Mouse (Mus musculus): ENCODE data around the gene Ifitm1. TPM values are rescaled to one million over a fixed set of nuclear protein-coding genes. Genes with fewer than 3 reads are reported as not detected.

Gene Ifitm1
- polyA plus RNA-seq, 1 experiment from 2014 or later = 15.2 TPM

GRCm38 (mm10) chr7:140946980-140947379 is 20.0 kb upstream of the Ifitm1 start:
- 21% methylated on average over 7 of the region's 7 CpGs for WGBS (ENCODE audit: insufficient replicate concordance)
- H3K4me3 ChIP-seq (ENCODE audit: low read depth, low read length) = no peak overlapping the region
- H3K27me3 ChIP-seq (ENCODE audit: control insufficient read depth, insufficient read depth, low read depth, low read length) = no peaks in the 10 kb centered on the region
- no peaks in the 10 kb centered on the region for H3K36me3 ChIP-seq (ENCODE audit: control insufficient read depth, insufficient read depth)
- H3K27ac ChIP-seq (ENCODE audit: low read length) = no peak overlapping the region
- peaks cover 5% of the 10 kb centered on the region for H3K4me1 ChIP-seq (ENCODE audit: control insufficient read depth, low read depth, low read length)
- H3K9ac ChIP-seq (ENCODE audit: low read depth, low read length) = no peak overlapping the region
- ATAC-seq (ENCODE audit: low read depth) = peak; percentile 30
- no peaks in the 10 kb centered on the region for H3K9me3 ChIP-seq (replicated peaks; ENCODE audit: control insufficient read depth, low read length)
- H3K4me2 ChIP-seq (ENCODE audit: low read depth, low read length) = no peak overlapping the region

- peak; percentile 42 for ATAC-seq (ENCODE audit: low read depth)
- Histone ChIP-seq H3K36me3 (ENCODE audit: control insufficient read depth, insufficient read depth) (no peaks in the 10 kb centered on the region), H3K9ac (ENCODE audit: low read depth, low read length) (no peak overlapping the region), H3K4me1 (ENCODE audit: control insufficient read depth, low read depth, low read length) (no peaks in the 10 kb centered on the region; the same call in none of the 2 replicates), H3K27ac (ENCODE audit: low read length) (no peak overlapping the region; the same call in 1 of the 2 replicates), H3K9me3 (replicated peaks; ENCODE audit: control insufficient read depth, low read length) (no peaks in the 10 kb centered on the region), H3K4me2 (ENCODE audit: low read depth, low read length) (no peak overlapping the region), H3K27me3 (ENCODE audit: control insufficient read depth, insufficient read depth, low read depth, low read length) (no peaks in the 10 kb centered on the region), H3K4me3 (ENCODE audit: low read depth, low read length) (no peak overlapping the region)
- 26% methylated on average over 8 of the region's 8 CpGs for WGBS (ENCODE audit: insufficient replicate concordance)
Observed at GRCm38 (mm10) chr7:140948161-140948560, 18.9 kb upstream of the Ifitm1 start.

GRCm38 (mm10) chr7:140949255-140949654 is 17.8 kb upstream of the Ifitm1 start:
- Histone ChIP-seq H3K27me3 (ENCODE audit: control insufficient read depth, insufficient read depth, low read depth, low read length) (no peaks in the 10 kb centered on the region), H3K9ac (ENCODE audit: low read depth, low read length) (no peak overlapping the region), H3K36me3 (ENCODE audit: control insufficient read depth, insufficient read depth) (no peaks in the 10 kb centered on the region), H3K4me1 (ENCODE audit: control insufficient read depth, low read depth, low read length) (peaks cover 8% of the 10 kb centered on the region), H3K9me3 (replicated peaks; ENCODE audit: control insufficient read depth, low read length) (no peaks in the 10 kb centered on the region), H3K4me2 (ENCODE audit: low read depth, low read length) (no peak overlapping the region), H3K27ac (ENCODE audit: low read length) (no peak overlapping the region), H3K4me3 (ENCODE audit: low read depth, low read length) (no peak overlapping the region)
- ATAC-seq (ENCODE audit: low read depth) = no peak
- 60% methylated on average over 6 of the region's 6 CpGs for WGBS (ENCODE audit: insufficient replicate concordance)

GRCm38 (mm10) chr7:140949824-140950530 is 17.0 kb upstream of the Ifitm1 start, which contains the start of gene Ifitm5:
Gene Ifitm5 (minus strand): TSS chr7:140950291.
- Histone ChIP-seq H3K27me3 (ENCODE audit: control insufficient read depth, insufficient read depth, low read depth, low read length) (no peaks in the 10 kb centered on the region), H3K9me3 (replicated peaks; ENCODE audit: control insufficient read depth, low read length) (no peaks in the 10 kb centered on the region), H3K4me1 (ENCODE audit: control insufficient read depth, low read depth, low read length) (peaks cover 8% of the 10 kb centered on the region), H3K4me3 (ENCODE audit: low read depth, low read length) (no peak within 1 kb of the TSS), H3K9ac (ENCODE audit: low read depth, low read length) (no peak within 1 kb of the TSS), H3K36me3 (ENCODE audit: control insufficient read depth, insufficient read depth) (no peaks in the 10 kb centered on the region), H3K27ac (ENCODE audit: low read length) (no peak within 1 kb of the TSS), H3K4me2 (ENCODE audit: low read depth, low read length) (no peak within 1 kb of the TSS)
- no peak for ATAC-seq (ENCODE audit: low read depth)
- WGBS (ENCODE audit: insufficient replicate concordance) = 66% methylated on average over 16 of the region's 16 CpGs

GRCm38 (mm10) chr7:140951051-140951450 is 16.0 kb upstream of the Ifitm1 start:
- no peaks in the 10 kb centered on the region for H3K27me3 ChIP-seq (ENCODE audit: control insufficient read depth, insufficient read depth, low read depth, low read length)
- H3K9ac ChIP-seq (ENCODE audit: low read depth, low read length) = no peak overlapping the region
- no peaks in the 10 kb centered on the region for H3K36me3 ChIP-seq (ENCODE audit: control insufficient read depth, insufficient read depth)
- ATAC-seq (ENCODE audit: low read depth) = no peak
- WGBS (ENCODE audit: insufficient replicate concordance) = 55% methylated on average over 8 of the region's 8 CpGs
- no peaks in the 10 kb centered on the region for H3K9me3 ChIP-seq (replicated peaks; ENCODE audit: control insufficient read depth, low read length)
- H3K4me2 ChIP-seq (ENCODE audit: low read depth, low read length) = no peak overlapping the region
- no peak overlapping the region for H3K4me3 ChIP-seq (ENCODE audit: low read depth, low read length)
- no peak overlapping the region for H3K27ac ChIP-seq (ENCODE audit: low read length)
- H3K4me1 ChIP-seq (ENCODE audit: control insufficient read depth, low read depth, low read length) = peaks cover 10% of the 10 kb centered on the region

- Histone ChIP-seq H3K27me3 (ENCODE audit: control insufficient read depth, insufficient read depth, low read depth, low read length) (no peaks in the 10 kb centered on the region), H3K27ac (ENCODE audit: low read length) (no peak overlapping the region), H3K9ac (ENCODE audit: low read depth, low read length) (no peak overlapping the region), H3K36me3 (ENCODE audit: control insufficient read depth, insufficient read depth) (no peaks in the 10 kb centered on the region), H3K9me3 (replicated peaks; ENCODE audit: control insufficient read depth, low read length) (no peaks in the 10 kb centered on the region), H3K4me1 (ENCODE audit: control insufficient read depth, low read depth, low read length) (peaks cover 17% of the 10 kb centered on the region), H3K4me2 (ENCODE audit: low read depth, low read length) (no peak overlapping the region), H3K4me3 (ENCODE audit: low read depth, low read length) (no peak overlapping the region)
- 52% methylated on average over 6 of the region's 6 CpGs for WGBS (ENCODE audit: insufficient replicate concordance)
- no peak for ATAC-seq (ENCODE audit: low read depth)
Observed at GRCm38 (mm10) chr7:140951765-140952164, 15.3 kb upstream of the Ifitm1 start.

GRCm38 (mm10) chr7:140952441-140952840 is 14.6 kb upstream of the Ifitm1 start:
- Histone ChIP-seq H3K9me3 (replicated peaks; ENCODE audit: control insufficient read depth, low read length) (no peaks in the 10 kb centered on the region), H3K4me3 (ENCODE audit: low read depth, low read length) (no peak overlapping the region), H3K27ac (ENCODE audit: low read length) (no peak overlapping the region), H3K4me1 (ENCODE audit: control insufficient read depth, low read depth, low read length) (peaks cover 17% of the 10 kb centered on the region), H3K9ac (ENCODE audit: low read depth, low read length) (no peak overlapping the region), H3K36me3 (ENCODE audit: control insufficient read depth, insufficient read depth) (no peaks in the 10 kb centered on the region), H3K4me2 (ENCODE audit: low read depth, low read length) (no peak overlapping the region), H3K27me3 (ENCODE audit: control insufficient read depth, insufficient read depth, low read depth, low read length) (no peaks in the 10 kb centered on the region)
- no peak for ATAC-seq (ENCODE audit: low read depth)
- WGBS (ENCODE audit: insufficient replicate concordance) = 63% methylated on average over 7 of the region's 7 CpGs

GRCm38 (mm10) chr7:140953133-140953532 is 13.9 kb upstream of the Ifitm1 start:
- Histone ChIP-seq H3K27me3 (ENCODE audit: control insufficient read depth, insufficient read depth, low read depth, low read length) (no peaks in the 10 kb centered on the region), H3K27ac (ENCODE audit: low read length) (no peak overlapping the region), H3K36me3 (ENCODE audit: control insufficient read depth, insufficient read depth) (no peaks in the 10 kb centered on the region), H3K4me1 (ENCODE audit: control insufficient read depth, low read depth, low read length) (peaks cover 17% of the 10 kb centered on the region), H3K9me3 (replicated peaks; ENCODE audit: control insufficient read depth, low read length) (no peaks in the 10 kb centered on the region), H3K9ac (ENCODE audit: low read depth, low read length) (no peak overlapping the region), H3K4me2 (ENCODE audit: low read depth, low read length) (no peak overlapping the region), H3K4me3 (ENCODE audit: low read depth, low read length) (no peak overlapping the region)
- ATAC-seq (ENCODE audit: low read depth) = no peak
- 49% methylated on average over 11 of the region's 11 CpGs for WGBS (ENCODE audit: insufficient replicate concordance)

- Histone ChIP-seq H3K9me3 (replicated peaks; ENCODE audit: control insufficient read depth, low read length) (no peaks in the 10 kb centered on the region), H3K9ac (ENCODE audit: low read depth, low read length) (no peak overlapping the region; the same call in 1 of the 2 replicates), H3K4me3 (ENCODE audit: low read depth, low read length) (peak overlapping the region; percentile 59), H3K27me3 (ENCODE audit: control insufficient read depth, insufficient read depth, low read depth, low read length) (no peaks in the 10 kb centered on the region), H3K36me3 (ENCODE audit: control insufficient read depth, insufficient read depth) (no peaks in the 10 kb centered on the region), H3K27ac (ENCODE audit: low read length) (peak overlapping the region; percentile 76), H3K4me2 (ENCODE audit: low read depth, low read length) (peak overlapping the region; percentile 59), H3K4me1 (ENCODE audit: control insufficient read depth, low read depth, low read length) (peaks cover 17% of the 10 kb centered on the region)
- ATAC-seq (ENCODE audit: low read depth) = no peak
- WGBS (ENCODE audit: insufficient replicate concordance) = 25% methylated on average over 15 of the region's 15 CpGs
Observed at GRCm38 (mm10) chr7:140953800-140954732, 13.0 kb upstream of the Ifitm1 start.
